In genomic region chr6:31639460-31639859, GRCm38 (mm10) we compare ENCODE assay signal across 9 mouse cellular contexts.
A peak's percentile ranks its signal among the peaks of the same experiment; 100 is the strongest.
DNase-seq lines count a peak whose midpoint lies in the region; ATAC-seq lines count a peak whose summit lies in the region.
"Had no signal": no experiment of that assay in that cellular context is flagged by ENCODE, and none has a peak within 500 bp of the region (broad histone marks: within the 10 kb centered on the region; RNA-seq: fewer than 3 reads in every experiment).

No protein-coding gene starts in this region.

- peaks cover 72% of the 10 kb centered on the region for H3K4me1 ChIP-seq in liver, embryonic 13.5 days (replicated peaks)
- peaks cover 12% of the 10 kb centered on the region for H3K4me1 ChIP-seq in neural tube, embryonic 12.5 days

- no peak overlapping the region; the same call in 1 of the 2 replicates for H3K27ac ChIP-seq in liver, embryonic 13.5 days
- H3K27ac ChIP-seq in neural tube, embryonic 12.5 days, result no peak overlapping the region
- H3K27ac ChIP-seq: embryonic facial prominence, embryonic 15.5 days had no signal

- no peaks in the 10 kb centered on the region for H3K36me3 ChIP-seq in liver, embryonic 13.5 days
- H3K36me3 ChIP-seq in neural tube, embryonic 12.5 days, result no peaks in the 10 kb centered on the region
- H3K36me3 ChIP-seq: embryonic facial prominence, embryonic 15.5 days had no signal

- peak; percentile 11 for DNase-seq in B cell, adult 2 months
- peak; percentile 63 to 73 for DNase-seq in adrenal gland, adult 18-20 months (ENCODE audit: low spot score in 2 of 2)
- DNase-seq in embryo, embryonic 9.5 days (ENCODE audit: extremely low spot score), result peak; percentile 77
- DNase-seq in heart, adult 8-10 months (ENCODE audit: low spot score), result peak; percentile 70
- DNase-seq in kidney, postnatal 10 days, result peak; percentile 87
- DNase-seq in liver, embryonic 13.5 days, result peak; percentile 70
- DNase-seq in thymus, postnatal 4 days, result peak; percentile 64

- no peak overlapping the region for H3K9ac ChIP-seq in liver, embryonic 13.5 days
- H3K9ac ChIP-seq in neural tube, embryonic 12.5 days, result no peak overlapping the region
- H3K9ac ChIP-seq: embryonic facial prominence, embryonic 15.5 days had no signal

- no peak overlapping the region for H3K4me2 ChIP-seq in liver, embryonic 13.5 days
- no peak overlapping the region for H3K4me2 ChIP-seq in neural tube, embryonic 12.5 days (replicated peaks)
- H3K4me2 ChIP-seq: embryonic facial prominence, embryonic 15.5 days had no signal

- WGBS in liver, embryonic 13.5 days (ENCODE audit: insufficient replicate concordance), result 13% methylated on average over 2 of the region's 2 CpGs
- 18% methylated on average over 2 of the region's 2 CpGs for WGBS in neural tube, embryonic 12.5 days

- H3K9me3 ChIP-seq in liver, embryonic 13.5 days (replicated peaks), result no peaks in the 10 kb centered on the region
- no peaks in the 10 kb centered on the region for H3K9me3 ChIP-seq in neural tube, embryonic 12.5 days
- H3K9me3 ChIP-seq: embryonic facial prominence, embryonic 15.5 days had no signal

- H3K4me3 ChIP-seq in liver, embryonic 13.5 days (replicated peaks), result no peak overlapping the region
- no peak overlapping the region for H3K4me3 ChIP-seq in neural tube, embryonic 12.5 days
- H3K4me3 ChIP-seq: embryonic facial prominence, embryonic 15.5 days had no signal

- H3K27me3 ChIP-seq in liver, embryonic 13.5 days, result no peaks in the 10 kb centered on the region
- H3K27me3 ChIP-seq in neural tube, embryonic 12.5 days (replicated peaks), result no peaks in the 10 kb centered on the region
- H3K27me3 ChIP-seq: embryonic facial prominence, embryonic 15.5 days had no signal

- ATAC-seq in liver, embryonic 13.5 days (ENCODE audit: low read depth), result peak; percentile 48
- peak; percentile 64; the same call in 1 of the 2 replicates for ATAC-seq in neural tube, embryonic 12.5 days (ENCODE audit: low FRiP score, low read depth)

Comparison
In these comparisons a context has a peak if more than half of its experiments do, and no peak if none do; other contexts are left out.
1. DNase-seq: peak in every context shown above with its lines; median percentile 87 in kidney, postnatal 10 days; 77 in embryo, embryonic 9.5 days; 70 in heart, adult 8-10 months; 70 in liver, embryonic 13.5 days; 68 in adrenal gland, adult 18-20 months; 64 in thymus, postnatal 4 days; 11 in B cell, adult 2 months.